Mouse (Mus musculus) neutrophil, adult 5-6 weeks (primary cell): ENCODE measurements at regions not wholly inside any gene's neighbourhood (a gene's known extent, or its start where the extent isn't known, plus 50 kb on each side); places are given as distances from the start of the nearest gene placed in this dataset.

ENCODE experiments used
- ATAC-seq: fragments of 151-379, 151-347 bp; 2 replicates; pipeline ENCODE4 v1.8.0; 2017; ENCODE audit warnings: mild to moderate bottlenecking, moderate TSS enrichment; ENCODE audit not compliant: insufficient number of reproducible peaks, poor library complexity, low FRiP score, severe bottlenecking; ENCODE audit errors: extremely low read depth

GRCm38 (mm10) chr11:20916961-20917360 is 86.1 kb upstream of the Lgalsl start:
- no peak for ATAC-seq

DNA sequence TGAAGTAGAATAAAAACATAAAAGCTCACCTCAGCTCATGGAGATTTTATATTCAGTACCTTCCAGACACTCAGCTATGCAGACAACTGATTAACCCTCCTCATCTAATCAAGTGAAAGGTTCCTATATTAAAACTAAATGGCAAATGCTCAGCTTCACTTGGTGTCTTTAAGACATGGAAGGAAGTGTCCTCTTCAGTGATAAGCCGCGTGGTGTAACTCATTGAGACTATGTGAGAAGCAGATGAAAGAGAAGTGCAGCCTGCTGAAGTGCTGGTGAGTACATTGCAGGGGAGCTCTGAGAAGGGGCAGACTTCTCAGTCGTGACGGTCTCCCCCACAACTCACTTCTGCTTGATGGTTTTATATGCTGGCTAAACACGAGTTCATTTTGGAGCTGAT is 86.6 kb upstream of the Lgalsl start:
- no peak for ATAC-seq

GRCm38 (mm10) chr11:20923115-20923514 is 92.3 kb upstream of the Lgalsl start:
- no peak for ATAC-seq

DNA sequence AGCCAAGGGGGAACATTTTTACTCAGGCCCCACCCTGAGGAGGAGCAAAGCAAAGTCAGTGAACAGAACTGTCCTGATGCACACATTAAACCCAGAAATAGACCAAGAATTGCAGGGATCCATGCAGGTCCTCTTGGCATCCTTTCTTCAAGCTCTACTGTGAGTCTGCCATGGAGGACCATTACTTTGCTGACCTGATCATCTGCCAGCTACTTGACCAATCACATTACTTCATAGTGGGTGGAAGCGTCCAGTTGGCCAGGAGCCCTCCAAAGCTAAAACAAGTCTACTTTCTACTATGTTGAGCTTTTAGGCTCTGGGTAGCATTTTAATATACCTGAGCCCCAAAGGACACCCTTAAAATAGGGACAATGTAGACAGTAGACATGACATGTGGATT is 98.6 kb upstream of the Lgalsl start:
- no peak for ATAC-seq

- ATAC-seq, result no peak
Observed at GRCm38 (mm10) chr11:20930045-20930444, 99.2 kb upstream of the Lgalsl start.

- no peak for ATAC-seq
Observed at GRCm38 (mm10) chr11:20930573-20930972, 99.7 kb upstream of the Lgalsl start.

DNA sequence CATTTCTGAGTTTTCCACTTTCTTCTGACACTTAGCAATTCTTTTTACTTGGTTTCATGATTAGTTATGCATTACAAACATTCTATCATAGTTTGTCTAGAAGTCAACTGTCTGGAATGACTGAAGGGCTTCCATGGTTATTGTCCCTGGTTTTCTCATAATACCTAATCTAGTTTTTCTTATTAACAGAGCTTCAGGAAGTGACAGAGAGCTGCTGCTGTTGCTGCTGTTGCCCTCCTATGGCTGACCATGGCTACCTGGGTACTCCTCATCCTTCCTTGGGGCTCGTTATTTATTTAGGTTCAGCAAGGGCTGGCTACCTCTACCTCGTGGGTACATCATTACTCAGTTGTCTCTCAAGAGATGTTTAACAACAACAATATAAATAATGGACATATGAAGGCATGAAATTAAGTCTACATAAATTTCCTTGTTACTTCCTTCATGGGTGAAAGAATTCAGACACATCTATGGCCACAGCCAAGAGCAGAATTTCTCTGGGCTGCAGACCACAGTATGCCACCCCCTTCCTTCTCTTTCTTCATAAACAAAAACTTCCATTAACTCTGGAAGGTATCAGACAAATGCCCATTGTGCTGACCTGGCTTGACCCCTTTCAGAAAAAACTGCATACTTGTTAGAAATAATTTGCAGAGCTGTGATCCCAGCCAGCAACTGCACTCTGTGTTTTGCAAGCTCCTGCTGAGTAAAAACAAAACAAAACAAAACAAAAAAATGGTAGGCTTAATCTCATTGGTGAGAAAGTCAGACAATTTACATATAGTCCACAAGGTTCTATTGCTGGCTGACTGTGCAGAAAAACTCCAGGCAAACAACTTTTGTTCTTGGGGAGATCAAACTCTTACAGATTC is 103.6 kb upstream of the Lgalsl start:
- no peak for ATAC-seq

GRCm38 (mm10) chr11:20935063-20935370 is 104.2 kb upstream of the Lgalsl start:
- ATAC-seq, result no peak

DNA sequence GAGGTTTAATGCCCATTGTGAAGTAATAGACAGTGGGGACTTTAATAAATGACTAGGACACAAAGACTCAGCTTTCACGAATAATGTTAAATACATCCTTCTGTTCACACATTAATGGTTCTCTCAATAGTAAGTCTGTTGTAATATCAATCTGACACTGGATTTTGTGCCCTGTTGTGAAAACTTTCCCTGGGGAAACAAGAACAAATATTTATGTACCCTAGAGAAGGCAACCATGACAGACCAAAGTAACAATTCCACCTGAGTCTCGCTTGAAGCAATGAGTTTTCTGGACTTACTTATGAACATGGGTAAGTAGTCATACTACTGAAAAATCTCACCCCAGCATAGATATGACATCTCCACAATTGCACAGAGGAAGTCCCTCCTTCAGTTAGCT is 105.1 kb upstream of the Lgalsl start:
- ATAC-seq, result no peak

DNA sequence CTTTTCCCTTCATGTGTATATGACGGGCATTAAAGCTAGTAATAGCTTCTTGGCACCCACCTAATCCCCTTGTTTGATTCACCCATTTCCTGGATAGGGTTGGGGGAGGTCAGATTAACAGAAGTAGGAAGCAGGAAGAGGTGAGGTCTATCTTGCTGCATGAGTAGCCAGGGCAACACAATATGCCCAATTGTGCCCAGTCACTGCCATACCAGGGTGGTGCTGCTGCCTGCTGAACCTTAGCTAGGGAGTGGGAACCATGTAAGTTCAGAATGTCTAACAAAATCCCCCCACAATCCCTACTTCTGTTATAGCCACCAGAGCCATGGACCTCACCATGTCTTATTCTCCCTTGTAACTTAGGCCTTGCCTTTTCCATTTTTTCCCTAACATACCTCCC is 106.1 kb upstream of the Lgalsl start:
- ATAC-seq, result no peak

DNA sequence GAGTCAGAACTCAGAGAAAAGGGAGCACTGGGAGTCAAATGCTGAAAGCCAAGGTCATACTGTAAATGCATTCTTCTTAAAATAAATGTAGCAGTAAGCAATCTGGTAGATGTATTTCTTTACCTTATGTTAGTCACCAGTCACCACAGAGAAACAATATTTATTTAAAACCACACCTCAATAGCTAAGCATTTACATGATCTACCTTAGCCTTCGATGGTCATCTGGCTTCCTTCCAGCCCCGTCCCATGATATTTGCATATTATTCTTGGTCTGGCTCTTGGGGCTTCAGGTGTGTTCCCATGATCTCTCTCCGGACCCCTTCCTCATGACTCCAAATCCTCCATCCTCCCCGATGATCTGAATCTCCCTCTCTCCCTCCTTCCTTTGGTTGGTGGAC is 107.1 kb upstream of the Lgalsl start:
- ATAC-seq, result no peak

DNA sequence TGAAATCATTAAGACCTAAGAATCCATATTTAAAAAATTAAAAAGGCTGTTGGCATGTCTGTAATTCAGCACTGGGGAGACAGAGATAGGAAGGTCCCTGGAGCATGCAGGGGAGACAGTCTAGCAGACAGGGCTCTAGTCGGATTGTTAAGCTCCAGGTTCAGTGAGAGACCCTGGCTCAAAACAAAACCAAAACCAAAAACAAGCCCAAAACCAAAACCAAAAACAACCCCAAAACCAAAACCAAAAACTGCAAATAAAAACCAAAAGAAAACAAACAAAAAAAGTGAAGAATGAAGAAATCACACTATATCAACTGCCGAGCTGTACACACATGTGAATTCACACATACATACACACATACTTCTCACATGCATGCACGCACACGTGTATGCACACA is 108.8 kb upstream of the Lgalsl start:
- no peak for ATAC-seq

GRCm38 (mm10) chr11:20941546-20941945 is 110.7 kb upstream of the Lgalsl start:
- no peak for ATAC-seq

DNA sequence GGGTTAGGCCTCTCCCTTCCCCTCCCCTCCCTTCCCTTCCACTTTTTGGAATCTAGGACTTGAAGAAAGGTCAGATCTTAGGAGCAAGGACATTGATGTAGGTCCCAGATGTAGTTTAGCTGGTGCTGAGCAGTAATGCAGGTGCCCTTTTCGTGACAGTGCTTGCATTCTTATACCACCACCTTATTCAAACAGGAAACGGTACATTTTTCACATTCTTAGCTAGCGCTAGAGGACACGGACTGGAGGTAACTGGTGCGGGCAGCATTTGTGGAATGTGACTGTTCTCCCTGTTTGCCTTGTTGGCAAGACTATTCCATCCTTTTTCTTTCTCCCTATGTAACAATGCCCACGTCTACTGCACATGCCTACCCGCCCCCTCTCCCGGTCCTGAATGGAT is 124.7 kb upstream of the Lgalsl start:
- ATAC-seq, result no peak

GRCm38 (mm10) chr11:20957766-20958165 is 126.9 kb upstream of the Lgalsl start:
- ATAC-seq, result 0 out of 2 replicates have a peak, but pooled peaks have one; percentile 7

GRCm38 (mm10) chr11:20958233-20958632 is 127.4 kb upstream of the Lgalsl start:
- ATAC-seq, result no peak

DNA sequence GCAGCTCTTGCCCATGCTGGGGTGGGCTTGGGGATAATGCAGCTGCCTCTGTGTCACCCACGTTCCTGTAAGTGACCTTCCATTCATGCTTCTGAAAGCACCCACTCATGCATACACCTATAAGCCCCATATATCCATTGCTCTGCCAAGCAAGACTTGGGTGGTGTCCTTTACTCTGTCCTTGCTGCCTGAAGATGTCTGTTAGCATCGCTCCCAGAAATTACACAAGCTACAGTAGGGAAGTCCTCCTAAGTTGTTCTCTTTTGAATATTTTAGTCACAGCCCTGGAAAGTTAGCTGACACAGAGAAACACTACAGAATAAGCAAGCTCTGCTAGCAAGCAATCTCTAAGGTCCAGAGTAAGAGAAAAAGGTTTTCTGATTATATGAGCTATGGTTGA is 129.2 kb upstream of the Lgalsl start:
- ATAC-seq, result no peak

GRCm38 (mm10) chr11:20960750-20961149 is 129.9 kb upstream of the Lgalsl start:
- ATAC-seq, result no peak

GRCm38 (mm10) chr11:20961626-20962025 is 129.5 kb upstream of the Peli1 start:
- ATAC-seq, result no peak

- ATAC-seq, result no peak
Observed at GRCm38 (mm10) chr11:20965575-20966239, 125.4 kb upstream of the Peli1 start.
